27 mouse cellular contexts compared by ENCODE assay signal in genomic region chr5:22317807-22318206, GRCm38 (mm10). TPM values are rescaled to one million over a fixed set of nuclear protein-coding genes. Genes with fewer than 3 reads are reported as not detected.
A peak's percentile ranks its signal among the peaks of the same experiment; 100 is the strongest.
DNase-seq lines count a peak whose midpoint lies in the region; ATAC-seq lines count a peak whose summit lies in the region.
"Had no signal": no experiment of that assay in that cellular context is flagged by ENCODE, and none has a peak within 500 bp of the region (broad histone marks: within the 10 kb centered on the region; RNA-seq: fewer than 3 reads in every experiment).

No protein-coding gene starts in this region.

- H3K4me2 ChIP-seq in liver, embryonic 12.5 days: no peak overlapping the region
- no peak overlapping the region for H3K4me2 ChIP-seq in liver, embryonic 11.5 days
- no peak overlapping the region for H3K4me2 ChIP-seq in liver, embryonic 16.5 days (ENCODE audit: low read depth, low read length)
- H3K4me2 ChIP-seq: embryonic facial prominence, embryonic 12.5 days; embryonic facial prominence, embryonic 15.5 days; forebrain, embryonic 12.5 days; forebrain, embryonic 15.5 days; hindbrain, embryonic 13.5 days had no signal

- peak overlapping the region; percentile 45; the same call in 1 of the 2 replicates for H3K27ac ChIP-seq in liver, embryonic 12.5 days
- no peak overlapping the region for H3K27ac ChIP-seq in liver, embryonic 11.5 days (ENCODE audit: low read depth, low read length)
- peak overlapping the region; percentile 45; the same call in 1 of the 2 replicates for H3K27ac ChIP-seq in liver, embryonic 16.5 days (ENCODE audit: low read length)
- H3K27ac ChIP-seq: embryonic facial prominence, embryonic 12.5 days; embryonic facial prominence, embryonic 15.5 days; forebrain, embryonic 12.5 days; forebrain, embryonic 15.5 days; heart, adult 2 months; heart, embryonic 10.5 days; hindbrain, embryonic 10.5 days; hindbrain, embryonic 13.5 days had no signal

- H3K4me3 ChIP-seq in liver, embryonic 12.5 days: no peak overlapping the region
- H3K4me3 ChIP-seq in liver, embryonic 11.5 days (ENCODE audit: low read depth, low read length): no peak overlapping the region
- no peak overlapping the region for H3K4me3 ChIP-seq in liver, embryonic 16.5 days (ENCODE audit: low read depth, low read length)
- H3K4me3 ChIP-seq: embryonic facial prominence, embryonic 12.5 days; embryonic facial prominence, embryonic 15.5 days; erythroblast, embryonic 14.5 days; forebrain, embryonic 12.5 days; forebrain, embryonic 15.5 days; heart, adult 2 months; heart, embryonic 10.5 days; hindbrain, embryonic 10.5 days; hindbrain, embryonic 13.5 days had no signal

- WGBS in liver, embryonic 12.5 days (ENCODE audit: insufficient replicate concordance): 28% methylated on average over 1 of the region's 1 CpGs
- WGBS in liver, embryonic 11.5 days: 60% methylated on average over 1 of the region's 1 CpGs
- WGBS in liver, embryonic 16.5 days (ENCODE audit: insufficient replicate concordance): 49% methylated on average over 1 of the region's 1 CpGs

- peaks cover 12% of the 10 kb centered on the region; the same call in 1 of the 2 replicates for H3K4me1 ChIP-seq in liver, embryonic 12.5 days
- no peaks in the 10 kb centered on the region for H3K4me1 ChIP-seq in liver, embryonic 11.5 days (replicated peaks; ENCODE audit: control insufficient read depth, insufficient read depth, low read length)
- H3K4me1 ChIP-seq in liver, embryonic 16.5 days (ENCODE audit: control insufficient read depth, low read depth, low read length): no peaks in the 10 kb centered on the region; the same call in none of the 2 replicates
- H3K4me1 ChIP-seq: embryonic facial prominence, embryonic 12.5 days; embryonic facial prominence, embryonic 15.5 days; forebrain, embryonic 12.5 days; forebrain, embryonic 15.5 days; heart, embryonic 10.5 days; hindbrain, embryonic 10.5 days; hindbrain, embryonic 13.5 days had no signal

- no peak overlapping the region for H3K9ac ChIP-seq in liver, embryonic 12.5 days
- H3K9ac ChIP-seq in liver, embryonic 11.5 days (ENCODE audit: low read depth, low read length): no peak overlapping the region
- H3K9ac ChIP-seq in liver, embryonic 16.5 days (ENCODE audit: low read depth, low read length): no peak overlapping the region
- H3K9ac ChIP-seq: embryonic facial prominence, embryonic 12.5 days; embryonic facial prominence, embryonic 15.5 days; forebrain, embryonic 12.5 days; forebrain, embryonic 15.5 days; hindbrain, embryonic 13.5 days had no signal

- DNase-seq in liver, embryonic 11.5 days (ENCODE audit: low spot score): no peak
- peak; percentile 7 for DNase-seq in 416B (ENCODE audit: low read depth)
- DNase-seq in gastrocnemius, postnatal 10 days: no peak
- DNase-seq: adrenal gland, postnatal 10 days; adrenal gland, postnatal 36 days; cerebellum, adult 11 months; cerebellum, adult 2 months; cerebellum, adult 9-11 months; cerebellum, postnatal 25 days; gastrocnemius, postnatal 36 days; heart, adult 2 months; heart, postnatal 36 days had no signal

- H3K36me3 ChIP-seq in liver, embryonic 12.5 days: no peaks in the 10 kb centered on the region
- H3K36me3 ChIP-seq in liver, embryonic 11.5 days (ENCODE audit: control insufficient read depth, insufficient read depth, low read length): peaks cover under 1% of the 10 kb centered on the region; the same call in 1 of the 2 replicates
- H3K36me3 ChIP-seq in liver, embryonic 16.5 days (ENCODE audit: control insufficient read depth, insufficient read depth): no peaks in the 10 kb centered on the region
- H3K36me3 ChIP-seq: embryonic facial prominence, embryonic 12.5 days; embryonic facial prominence, embryonic 15.5 days; forebrain, embryonic 12.5 days; forebrain, embryonic 15.5 days; heart, embryonic 10.5 days; hindbrain, embryonic 10.5 days; hindbrain, embryonic 13.5 days had no signal

- no peaks in the 10 kb centered on the region; the same call in 1 of the 2 replicates for H3K27me3 ChIP-seq in liver, embryonic 12.5 days (replicated peaks)
- no peaks in the 10 kb centered on the region for H3K27me3 ChIP-seq in liver, embryonic 11.5 days (replicated peaks; ENCODE audit: control insufficient read depth, insufficient read depth, low read length)
- no peaks in the 10 kb centered on the region for H3K27me3 ChIP-seq in liver, embryonic 16.5 days (ENCODE audit: control insufficient read depth, insufficient read depth, low read depth, low read length)
- H3K27me3 ChIP-seq: embryonic facial prominence, embryonic 12.5 days; embryonic facial prominence, embryonic 15.5 days; forebrain, embryonic 12.5 days; forebrain, embryonic 15.5 days; hindbrain, embryonic 13.5 days had no signal

- peak; percentile 85 for ATAC-seq in liver, embryonic 12.5 days
- ATAC-seq in liver, embryonic 11.5 days (replicated peaks; ENCODE audit: low FRiP score): no peak
- 0 out of 2 replicates have a peak, but pooled peaks have one; percentile 52 for ATAC-seq in erythroblast, adult 5-6 weeks (replicated peaks; ENCODE audit: low FRiP score, poor library complexity, severe bottlenecking)
- ATAC-seq in liver, embryonic 16.5 days (ENCODE audit: low read depth): peak; percentile 74
- ATAC-seq in activated CD4-positive, CD25-positive, alpha-beta regulatory T cell, adult 4 months: no peak
- ATAC-seq: forebrain, embryonic 15.5 days; hindbrain, embryonic 16.5 days had no signal

- H3K9me3 ChIP-seq in liver, embryonic 12.5 days (replicated peaks): no peaks in the 10 kb centered on the region
- H3K9me3 ChIP-seq in liver, embryonic 11.5 days (ENCODE audit: control insufficient read depth, low read length): no peaks in the 10 kb centered on the region
- H3K9me3 ChIP-seq in liver, embryonic 16.5 days (replicated peaks; ENCODE audit: control insufficient read depth, low read length): no peaks in the 10 kb centered on the region
- H3K9me3 ChIP-seq: embryonic facial prominence, embryonic 12.5 days; embryonic facial prominence, embryonic 15.5 days; forebrain, embryonic 12.5 days; forebrain, embryonic 15.5 days; heart, embryonic 10.5 days; hindbrain, embryonic 10.5 days; hindbrain, embryonic 13.5 days had no signal

RNA-seq across cellular contexts. Expression of gene Reln, which starts 26.7 kb away (rescaled TPM):
- 33.4 and 36.7 TPM in 2 replicates for polyA plus RNA-seq in liver, embryonic 12.5 days (2016; fragmentation: Nextera tagmentation; extraction: Ambion mirVana)
- 56.2 and 61.7 TPM in 2 replicates for polyA plus RNA-seq in liver, embryonic 11.5 days (2014; fragmentation: Nextera tagmentation; extraction: Ambion mirVana)
- total RNA-seq in erythroblast, adult 5-6 weeks (2015; ENCODE audit: low replicate concordance): 272 and 297 TPM in 2 replicates
- 308 and 319 TPM in 2 replicates for total RNA-seq in erythroblast, adult 5-6 weeks (2017; ENCODE audit: low replicate concordance)
- 22.0 and 23.9 TPM in 2 replicates for polyA plus RNA-seq in liver, embryonic 16.5 days (2015; fragmentation: Nextera tagmentation; extraction: Ambion mirVana)
- under 1 TPM in 1 of 2 experiments, not detected in 1; 0.46 TPM for polyA plus RNA-seq in activated CD4-positive, CD25-positive, alpha-beta regulatory T cell, adult 4 months (2017; shearing (Covaris generic))
- total RNA-seq in gastrocnemius, postnatal 10 days (2021): 1 to 10 TPM; 7.0 to 7.3 TPM
- total RNA-seq: granulocyte monocyte progenitor cell, adult 5-6 weeks had no signal
- polyA plus RNA-seq: C2C12 had no signal

Comparison
In these comparisons a context has a peak if more than half of its experiments do, and no peak if none do; other contexts are left out.
1. ATAC-seq: peak in liver, embryonic 12.5 days (single experiment), erythroblast, adult 5-6 weeks (single experiment) and liver, embryonic 16.5 days (single experiment); none in liver, embryonic 11.5 days (single experiment) and activated CD4-positive, CD25-positive, alpha-beta regulatory T cell, adult 4 months (single experiment).
2. RNA of gene Reln, which starts 26.7 kb away (polyA plus RNA-seq): 56.2 to 61.7 TPM in liver, embryonic 11.5 days, 33.4 to 36.7 TPM in liver, embryonic 12.5 days and 22.0 to 23.9 TPM in liver, embryonic 16.5 days; 0.46 TPM in activated CD4-positive, CD25-positive, alpha-beta regulatory T cell, adult 4 months; every median in the first group is over 10 times any median in the second.